Mouse (Mus musculus): ENCODE data around the gene Ncf1.

DNA sequence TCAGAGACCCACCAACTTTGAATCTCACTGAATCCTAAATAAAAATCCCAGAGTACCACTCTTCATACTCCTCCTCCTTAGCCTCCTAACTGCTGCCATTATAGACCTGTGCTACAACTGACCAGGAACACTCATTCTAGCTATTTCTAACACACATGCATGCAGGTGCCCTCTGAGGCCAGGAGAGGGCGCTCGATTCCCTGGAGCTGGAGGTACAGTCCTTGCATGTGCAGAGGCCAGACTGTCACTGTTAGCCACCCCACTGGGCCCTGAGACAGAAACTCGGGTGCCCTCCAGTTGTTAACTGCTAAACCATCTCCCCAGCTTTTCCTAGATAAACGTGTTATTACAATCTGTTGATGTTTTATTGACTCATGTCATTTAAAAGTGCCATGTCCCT, 56.2 kb downstream of the Ncf1 start:
- peak; percentile 61 for TF ChIP-seq CTCF (IDR thresholded peaks at IDR 0.05; ENCODE audit: borderline replicate concordance, extremely low read depth, insufficient read depth, insufficient read length)
- no peak for TF ChIP-seq POLR2A (IDR thresholded peaks at IDR 0.05; ENCODE audit: borderline replicate concordance, extremely low read depth, insufficient read depth, insufficient read length, poor library complexity, severe bottlenecking)
